Mouse (Mus musculus) myocyte (in vitro differentiated cells): ENCODE results near the gene Iqcf3. TPM values are rescaled to one million over a fixed set of nuclear protein-coding genes. Genes with fewer than 3 reads are reported as not detected.
A peak's percentile ranks its signal among the peaks of the same experiment; 100 is the strongest.

ENCODE experiments used
- H3K27me3 ChIP-seq: one replicate; pipeline ENCODE4 v1.6.1; 2011; ENCODE audit not compliant: control insufficient read depth, insufficient read depth, insufficient read length
- H3K36me3 ChIP-seq: one replicate; pipeline ENCODE4 v1.6.1; 2011; ENCODE audit not compliant: control insufficient read depth, insufficient read depth
- H3K4me2 ChIP-seq: one replicate; pipeline ENCODE4 v1.6.1; 2011; ENCODE audit warnings: low read depth, control low read depth
- H3K4me3 ChIP-seq: one replicate; pipeline ENCODE4 v1.5.1; 2011; ENCODE audit warnings: mild to moderate bottlenecking, control low read depth, moderate library complexity
- H3K79me2 ChIP-seq: one replicate; pipeline ENCODE4 v1.6.1; 2011; ENCODE audit not compliant: control insufficient read depth, insufficient read depth
- H3ac ChIP-seq: one replicate; pipeline ENCODE4 v1.6.1; 2011; ENCODE audit not compliant: control insufficient read depth, insufficient read length
- CEBPB ChIP-seq: IDR thresholded peaks from 2 replicates; pipeline ENCODE4 v1.6.1; 2011; ENCODE audit warnings: mild to moderate bottlenecking, moderate library complexity; ENCODE audit not compliant: poor library complexity, insufficient read depth, severe bottlenecking
- E2F4 ChIP-seq: IDR thresholded peaks from one replicate; pipeline ENCODE4 v1.6.1; 2011; ENCODE audit warnings: mild to moderate bottlenecking, control low read depth, moderate library complexity; ENCODE audit not compliant: insufficient read depth
- MAX ChIP-seq: IDR thresholded peaks from one replicate; pipeline ENCODE4 v1.6.1; 2011; ENCODE audit warnings: low read depth, mild to moderate bottlenecking, control low read depth
- MYOD1 ChIP-seq, 3 experiments: IDR thresholded peaks; one replicate each; pipeline ENCODE4 v1.6.1; 2011; ENCODE audit warnings: control low read depth in 2 of 3, low read depth in 2 of 3, mild to moderate bottlenecking in 2 of 3, moderate library complexity in 1 of 3; ENCODE audit not compliant: insufficient read length in 2 of 3, control insufficient read depth in 1 of 3
- MYOG ChIP-seq, 3 experiments: IDR thresholded peaks; one replicate each; pipeline ENCODE4 v1.6.1; 2011; ENCODE audit warnings: control low read depth in 2 of 3, low read depth in 2 of 3, mild to moderate bottlenecking in 2 of 3; ENCODE audit not compliant: insufficient read length in 2 of 3, control insufficient read depth in 1 of 3, insufficient read depth in 1 of 3
- POLR2A ChIP-seq: IDR thresholded peaks from one replicate; pipeline ENCODE4 v1.6.1; 2011; ENCODE audit warnings: low read depth, mild to moderate bottlenecking, control low read depth, moderate library complexity; ENCODE audit not compliant: insufficient read length
- POLR2AphosphoS2 ChIP-seq: IDR thresholded peaks from one replicate; pipeline ENCODE4 v1.6.1; 2011; ENCODE audit warnings: low read depth, control low read depth; ENCODE audit not compliant: insufficient read length
- REST ChIP-seq: IDR thresholded peaks from one replicate; pipeline ENCODE4 v1.6.1; 2011; ENCODE audit warnings: mild to moderate bottlenecking, control low read depth, moderate library complexity; ENCODE audit not compliant: insufficient read depth, insufficient read length
- SRF ChIP-seq: IDR thresholded peaks from one replicate; pipeline ENCODE4 v1.6.1; 2011; ENCODE audit warnings: low read depth; ENCODE audit not compliant: control insufficient read depth, insufficient read length
- TCF12 ChIP-seq: IDR thresholded peaks from one replicate; pipeline ENCODE4 v1.6.1; 2011; ENCODE audit warnings: mild to moderate bottlenecking, control low read depth; ENCODE audit not compliant: poor library complexity, insufficient read depth, severe bottlenecking
- TCF3 ChIP-seq: IDR thresholded peaks from one replicate; pipeline ENCODE4 v1.6.1; 2011; ENCODE audit warnings: low read depth, control low read depth; ENCODE audit not compliant: insufficient read length
- USF1 ChIP-seq: IDR thresholded peaks from one replicate; pipeline ENCODE4 v1.6.1; 2011; ENCODE audit warnings: low read depth, mild to moderate bottlenecking, control low read depth, moderate library complexity
- polyA plus RNA-seq: library from polyadenylated mRNA; unstranded; fragments of >200 nt; fragmentation: generic; extraction: Trizol; gene quantifications from one replicate; pipeline ENCODE4 v1.2.1, GENCODE M21; 2012; ENCODE audit warnings: missing spikeins

Iqcf3 gene
- polyA plus RNA-seq, 1 experiment = not detected

DNA sequence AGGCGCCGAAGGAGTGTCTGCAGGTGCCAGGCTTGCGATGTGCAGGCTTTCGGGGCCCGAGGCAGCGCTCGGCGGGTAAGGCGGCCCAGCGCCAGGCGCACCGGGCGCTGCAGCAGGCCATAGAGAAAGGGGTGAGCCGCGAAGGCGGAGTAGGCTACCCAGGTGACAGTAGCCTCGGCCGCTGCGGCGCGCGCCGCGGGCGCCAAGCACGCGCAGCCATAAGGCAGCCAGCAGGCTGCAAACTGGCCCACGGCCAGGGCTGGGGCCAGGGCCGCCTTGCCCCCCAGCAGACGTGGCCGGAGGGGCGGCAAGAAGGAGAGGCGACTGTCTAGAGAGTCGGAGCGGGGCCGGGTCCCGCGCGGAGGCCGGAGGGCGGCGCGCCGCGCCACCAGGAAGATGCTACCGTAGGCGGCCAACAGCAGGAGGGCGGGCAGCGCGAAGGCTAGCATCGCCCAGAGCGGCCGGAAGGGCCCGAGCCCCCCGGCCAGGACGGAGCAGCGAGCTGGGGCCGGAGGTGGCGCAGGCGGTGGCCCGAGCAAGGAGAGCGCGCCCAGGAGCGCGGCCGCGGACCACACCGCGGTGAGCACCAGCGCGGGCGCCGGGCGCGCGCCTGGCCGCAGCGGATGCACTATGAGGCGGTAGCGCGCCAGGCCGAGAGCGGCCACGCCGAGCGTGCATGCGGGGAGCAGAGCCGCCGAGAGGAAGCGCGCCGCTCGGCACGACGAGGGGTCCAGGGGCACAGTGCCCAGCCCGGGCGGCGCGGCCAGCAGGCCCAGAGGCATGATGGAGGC is 96.5 kb downstream of the Iqcf3 start:
- Histone ChIP-seq H3K4me3 (no peak overlapping the region), H3K27me3 (no peaks in the 10 kb centered on the region)

DNA sequence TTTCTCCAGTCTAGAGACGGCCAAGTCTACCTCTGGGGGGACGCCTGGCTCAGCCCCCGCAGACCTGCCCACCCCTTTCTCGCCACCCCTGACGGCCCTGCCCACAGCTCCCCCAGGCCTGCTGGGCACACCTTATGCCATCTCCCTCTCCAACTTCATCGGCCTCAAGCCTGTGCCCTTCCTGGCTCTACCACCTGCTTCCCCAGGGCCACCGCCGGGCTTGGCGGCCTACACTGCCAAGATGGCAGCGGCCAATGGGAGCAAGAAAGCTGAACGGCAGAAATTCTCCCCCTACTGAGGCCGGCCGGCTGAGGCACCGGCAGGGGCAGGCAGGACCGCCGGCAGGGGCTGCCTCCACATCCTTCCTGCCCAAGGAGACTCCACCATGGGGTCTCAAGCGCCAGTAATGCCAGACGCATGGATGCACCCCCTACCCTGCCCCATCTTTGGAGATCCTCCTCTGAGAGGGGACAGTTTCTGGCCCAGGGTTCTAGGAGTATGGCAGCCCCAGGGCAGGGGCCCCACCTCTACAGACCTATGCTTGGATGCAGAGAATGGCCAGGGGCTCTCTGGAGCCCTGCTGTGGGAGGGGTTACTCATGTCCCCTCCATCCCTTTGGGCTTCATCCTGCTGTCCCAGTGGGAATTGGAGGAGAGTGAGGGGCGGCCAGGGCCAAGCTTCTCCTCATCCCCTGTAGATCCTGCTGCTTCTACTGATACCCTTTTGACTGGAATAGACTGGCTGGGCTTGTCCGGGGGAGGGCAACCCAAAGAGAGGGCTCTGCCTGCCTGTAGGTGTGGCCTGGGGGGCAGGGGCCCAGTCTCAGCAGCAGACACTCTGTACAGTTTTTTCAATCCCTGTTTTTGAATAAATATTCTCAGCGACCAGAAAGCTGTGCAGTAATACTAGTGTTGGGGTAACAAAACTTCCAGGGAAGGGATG is 98.0 kb downstream of the Iqcf3 start:
- H3K27me3 ChIP-seq = no peaks in the 10 kb centered on the region
- no peak overlapping the region for H3K4me3 ChIP-seq
- H3K79me2 ChIP-seq = peaks cover 19% of the 10 kb centered on the region
- H3K36me3 ChIP-seq = peaks cover 13% of the 10 kb centered on the region
- TF ChIP-seq REST = no peak
- no peak for TF ChIP-seq POLR2A
- TF ChIP-seq SRF = no peak
- no peak for TF ChIP-seq MYOD1 (IDR thresholded peaks at IDR 0.05; ENCODE audit: control insufficient read depth in 1 of 3, insufficient read length in 2 of 3, low read depth in 2 of 3)
- TF ChIP-seq MYOG (IDR thresholded peaks at IDR 0.05; ENCODE audit: control insufficient read depth in 1 of 3, insufficient read depth in 1 of 3, insufficient read length in 2 of 3, low read depth in 2 of 3) = no peak
- TF ChIP-seq TCF12 = no peak
- no peak for TF ChIP-seq MAX
- no peak for TF ChIP-seq E2F4
- TF ChIP-seq CEBPB = no peak
- no peak for TF ChIP-seq USF1
- TF ChIP-seq TCF3 = no peak
- no peak for TF ChIP-seq POLR2AphosphoS2
- no peak overlapping the region for H3ac ChIP-seq
- H3K4me2 ChIP-seq = no peak overlapping the region

More for the DNA sequence above, 96.5 kb downstream of the Iqcf3 start:
- H3K4me2 ChIP-seq = no peak overlapping the region
- no peak for TF ChIP-seq CEBPB
- TF ChIP-seq TCF12 = no peak
- no peak for TF ChIP-seq SRF
- no peak for TF ChIP-seq USF1
- TF ChIP-seq MYOD1 (IDR thresholded peaks at IDR 0.05; ENCODE audit: control insufficient read depth in 1 of 3, insufficient read length in 2 of 3, low read depth in 2 of 3) = no peak
- peak; percentile 63 for TF ChIP-seq POLR2AphosphoS2
- peak; percentile 47 for TF ChIP-seq POLR2A
- TF ChIP-seq E2F4 = no peak
- TF ChIP-seq REST = no peak
- TF ChIP-seq MYOG (IDR thresholded peaks at IDR 0.05; ENCODE audit: control insufficient read depth in 1 of 3, insufficient read depth in 1 of 3, insufficient read length in 2 of 3, low read depth in 2 of 3) = no peak
- TF ChIP-seq TCF3 = no peak
- TF ChIP-seq MAX = no peak
- no peak overlapping the region for H3ac ChIP-seq
- peaks cover 4% of the 10 kb centered on the region for H3K79me2 ChIP-seq
- H3K36me3 ChIP-seq = peaks cover 5% of the 10 kb centered on the region

DNA sequence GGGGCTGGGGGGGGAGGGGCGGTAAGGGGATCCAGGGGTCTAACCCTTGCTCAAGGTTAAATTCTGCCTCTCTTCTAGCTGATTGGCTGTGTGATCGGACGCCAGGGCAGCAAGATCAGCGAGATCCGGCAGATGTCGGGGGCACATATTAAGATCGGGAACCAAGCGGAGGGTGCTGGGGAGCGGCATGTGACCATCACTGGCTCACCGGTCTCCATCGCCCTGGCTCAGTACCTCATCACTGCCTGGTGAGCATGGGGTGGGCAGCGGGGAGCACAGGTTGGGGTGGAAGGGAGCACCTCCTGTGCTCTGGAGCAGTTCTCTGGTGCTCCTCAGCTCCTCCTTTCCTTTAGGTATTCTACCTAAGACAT is 99.0 kb downstream of the Iqcf3 start:
- Histone ChIP-seq H3K27me3 (no peaks in the 10 kb centered on the region), H3ac (no peak overlapping the region), H3K79me2 (peaks cover 28% of the 10 kb centered on the region), H3K4me3 (no peak overlapping the region), H3K36me3 (peaks cover 13% of the 10 kb centered on the region), H3K4me2 (no peak overlapping the region)
- TF ChIP-seq CEBPB (no peak), POLR2A (peak; percentile 32)

DNA sequence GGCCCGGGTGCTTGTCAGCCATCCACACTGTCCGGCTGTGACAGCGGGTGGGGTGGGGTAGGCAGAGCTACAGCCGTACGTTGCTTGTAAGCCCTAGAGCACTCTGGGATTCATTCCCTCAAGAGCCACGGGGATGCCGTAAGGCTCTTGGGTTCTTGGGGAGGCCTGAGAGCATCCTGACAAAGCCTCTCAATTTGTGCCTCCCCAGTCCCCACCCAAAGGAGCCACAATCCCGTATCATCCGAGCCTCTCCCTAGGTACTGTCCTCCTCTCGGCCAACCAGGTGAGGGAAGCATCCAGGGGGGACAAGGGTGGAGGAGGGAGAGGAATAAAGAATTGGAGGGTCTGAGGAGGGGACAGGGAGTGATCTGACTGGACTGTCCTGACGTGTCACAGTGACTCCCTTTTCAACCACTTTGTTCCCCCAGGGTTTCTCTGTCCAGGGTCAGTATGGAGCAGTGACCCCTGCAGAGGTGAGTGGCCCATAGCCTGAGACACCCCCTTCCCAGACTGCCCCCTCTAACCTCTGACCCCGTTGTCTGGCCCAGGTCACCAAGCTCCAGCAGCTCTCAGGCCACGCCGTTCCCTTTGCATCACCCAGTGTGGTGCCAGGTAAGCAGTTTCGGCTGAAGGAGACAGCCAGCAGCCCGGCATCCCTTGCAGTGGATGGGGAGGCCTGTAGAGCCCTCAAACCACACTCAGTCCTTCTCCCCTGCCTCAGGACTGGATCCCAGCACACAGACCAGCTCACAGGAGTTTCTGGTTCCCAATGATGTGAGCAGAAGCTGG is 99.6 kb downstream of the Iqcf3 start:
- H3K79me2 ChIP-seq = peaks cover 34% of the 10 kb centered on the region
- no peak overlapping the region for H3K4me2 ChIP-seq
- no peak overlapping the region for H3ac ChIP-seq
- H3K4me3 ChIP-seq = no peak overlapping the region
- peaks cover 13% of the 10 kb centered on the region for H3K36me3 ChIP-seq
- TF ChIP-seq CEBPB = no peak
- TF ChIP-seq POLR2A = no peak
- TF ChIP-seq TCF12 = no peak
- TF ChIP-seq REST = no peak
- TF ChIP-seq POLR2AphosphoS2 = no peak
- TF ChIP-seq TCF3 = no peak
- TF ChIP-seq MYOD1 (IDR thresholded peaks at IDR 0.05; ENCODE audit: control insufficient read depth in 1 of 3, insufficient read length in 2 of 3, low read depth in 2 of 3) = no peak
- no peak for TF ChIP-seq SRF
- TF ChIP-seq E2F4 = no peak
- TF ChIP-seq USF1 = no peak
- no peak for TF ChIP-seq MYOG (IDR thresholded peaks at IDR 0.05; ENCODE audit: control insufficient read depth in 1 of 3, insufficient read depth in 1 of 3, insufficient read length in 2 of 3, low read depth in 2 of 3)
- TF ChIP-seq MAX = no peak
- no peaks in the 10 kb centered on the region for H3K27me3 ChIP-seq
